Mouse (Mus musculus) CH12.LX (cell line): ENCODE data around the gene Col15a1. TPM values are rescaled to one million over a fixed set of nuclear protein-coding genes. Genes with fewer than 3 reads are reported as not detected.

Experiments
- DNase-seq: peaks from one replicate; pipeline ENCODE4 v3.0.0-alpha.2; 2013; ENCODE audit errors: extremely low read depth
- H3K27ac ChIP-seq: 2 replicates; pipeline ENCODE4 v1.5.1; 2012; ENCODE audit warnings: low read depth, mild to moderate bottlenecking, control low read depth, moderate library complexity; ENCODE audit not compliant: insufficient read depth
- H3K27me3 ChIP-seq: replicated peaks from 2 replicates; pipeline ENCODE3; 2012; ENCODE audit warnings: inconsistent platforms
- H3K36me3 ChIP-seq, 2 experiments: replicated peaks in 1 of 2; 2 replicates each; pipeline versions ENCODE3 to v1.6.1; 2012; ENCODE audit warnings: inconsistent platforms in 1 of 2, low read length in 1 of 2, mild to moderate bottlenecking in 1 of 2, mixed read lengths in 1 of 2, moderate library complexity in 1 of 2; ENCODE audit not compliant: control insufficient read depth in 1 of 2, insufficient read depth in 1 of 2
- H3K4me1 ChIP-seq, 2 experiments: 2 replicates each; pipeline ENCODE4 v1.6.1; 2012; ENCODE audit warnings: inconsistent platforms in 1 of 2, moderate library complexity in 1 of 2; ENCODE audit not compliant: insufficient read depth in 2 of 2, control insufficient read depth in 1 of 2
- H3K4me2 ChIP-seq: 2 replicates; pipeline ENCODE4 v1.6.1; 2012; ENCODE audit warnings: low read depth, mild to moderate bottlenecking, control low read depth; ENCODE audit not compliant: poor library complexity, insufficient read depth, severe bottlenecking
- H3K4me3 ChIP-seq, 3 experiments: fragments of 150-350 bp in 1 of 3; sonication (generic) in 1 of 3; replicated peaks in 1 of 3; 2 replicates each; pipeline versions ENCODE3 to v1.5.1; 2011 to 2012; ENCODE audit warnings: low read depth in 2 of 3, low read length in 2 of 3, mild to moderate bottlenecking in 2 of 3, moderate library complexity in 2 of 3, control low read depth in 1 of 3, improper control_type of control experiment in 1 of 3, inconsistent platforms in 1 of 3, mixed read lengths in 1 of 3; ENCODE audit not compliant: poor library complexity in 1 of 3
- H3K79me2 ChIP-seq: replicated peaks from 2 replicates; pipeline ENCODE4 v1.6.1; 2012; ENCODE audit warnings: mild to moderate bottlenecking, moderate library complexity; ENCODE audit not compliant: control insufficient read depth, poor library complexity, insufficient read depth, severe bottlenecking; ENCODE audit errors: extremely low read depth
- H3K9ac ChIP-seq: 2 replicates; pipeline ENCODE4 v1.6.1; 2012; ENCODE audit warnings: low read depth, mild to moderate bottlenecking, control low read depth, moderate library complexity; ENCODE audit not compliant: insufficient read depth
- H3K9me3 ChIP-seq: replicated peaks from 2 replicates; pipeline ENCODE3; 2012; ENCODE audit warnings: low read length, inconsistent platforms, mixed read lengths
- BHLHE40 ChIP-seq: IDR thresholded peaks from 2 replicates; pipeline ENCODE4 v1.6.1; 2011; ENCODE audit warnings: mild to moderate bottlenecking, low read depth, low read length, improper control_type of control experiment
- CHD1 ChIP-seq: IDR thresholded peaks from 2 replicates; pipeline ENCODE4 v1.6.1; 2012; ENCODE audit warnings: low read depth, low read length, improper control_type of control experiment, inconsistent platforms
- CTCF ChIP-seq, 2 experiments: IDR thresholded peaks in 1 of 2; conservative IDR thresholded peaks in 1 of 2; 2 replicates each; pipeline ENCODE4 v1.5.1; 2011 to 2012; ENCODE audit warnings: low read depth in 2 of 2, low read length in 2 of 2, improper control_type of control experiment in 1 of 2, inconsistent platforms in 1 of 2, mild to moderate bottlenecking in 1 of 2, moderate library complexity in 1 of 2
- EP300 ChIP-seq: IDR thresholded peaks from 2 replicates; pipeline ENCODE4 v1.6.1; 2011; ENCODE audit warnings: low read length, improper control_type of control experiment
- HCFC1 ChIP-seq: IDR thresholded peaks from 2 replicates; pipeline ENCODE4 v1.6.1; 2012; ENCODE audit warnings: low read depth, mild to moderate bottlenecking, inconsistent platforms, low read length, improper control_type of control experiment
- MAFK ChIP-seq: IDR thresholded peaks from 2 replicates; pipeline ENCODE4 v1.6.1; 2011; ENCODE audit warnings: low read length, improper control_type of control experiment; ENCODE audit not compliant: insufficient replicate concordance
- MAZ ChIP-seq: IDR thresholded peaks from 2 replicates; pipeline ENCODE4 v1.6.1; 2012; ENCODE audit warnings: low read depth, mild to moderate bottlenecking, inconsistent platforms, low read length, improper control_type of control experiment, moderate library complexity
- MYC ChIP-seq: IDR thresholded peaks from 2 replicates; pipeline ENCODE4 v1.6.1; 2011; ENCODE audit warnings: low read depth, mild to moderate bottlenecking, improper control_type of control experiment, low read length
- NELFE ChIP-seq: IDR thresholded peaks from 2 replicates; pipeline ENCODE4 v1.6.1; 2011; ENCODE audit warnings: low read depth, low read length, improper control_type of control experiment
- NRF1 ChIP-seq: IDR thresholded peaks from 2 replicates; pipeline ENCODE4 v1.6.1; 2014; ENCODE audit warnings: low read depth, mild to moderate bottlenecking, inconsistent platforms, low read length, improper control_type of control experiment, moderate library complexity
- POLR2AphosphoS2 ChIP-seq: IDR thresholded peaks from 2 replicates; pipeline ENCODE4 v1.6.1; 2011; ENCODE audit warnings: low read depth, low read length, improper control_type of control experiment
- RAD21 ChIP-seq: IDR thresholded peaks from 2 replicates; pipeline ENCODE4 v1.6.1; 2011; ENCODE audit warnings: low read depth, mild to moderate bottlenecking, low read length, improper control_type of control experiment, moderate library complexity
- SIN3A ChIP-seq: IDR thresholded peaks from 2 replicates; pipeline ENCODE4 v1.6.1; 2012; ENCODE audit warnings: low read length, improper control_type of control experiment, inconsistent platforms
- SMC3 ChIP-seq: IDR thresholded peaks from 2 replicates; pipeline ENCODE4 v1.6.1; 2011; ENCODE audit warnings: low read depth, low read length, improper control_type of control experiment
- TCF12 ChIP-seq: IDR thresholded peaks from 2 replicates; pipeline ENCODE4 v1.6.1; 2014; ENCODE audit warnings: low read depth, mild to moderate bottlenecking, inconsistent platforms, low read length, improper control_type of control experiment
- USF2 ChIP-seq: conservative IDR thresholded peaks from 2 replicates; pipeline ENCODE4 v1.6.1; 2011; ENCODE audit warnings: low read depth, low read length, improper control_type of control experiment
- ZKSCAN1 ChIP-seq: IDR thresholded peaks from 2 replicates; pipeline ENCODE4 v1.6.1; 2012; ENCODE audit warnings: low read depth, inconsistent platforms, low read length, improper control_type of control experiment, borderline replicate concordance
- dilution Hi-C: fragments of 300-500 bp; cut with MboI; formaldehyde crosslinking; loops from 2 replicates; pipeline ENCODE4 v1.14.3; 2020; ENCODE audit warnings: low sequenced_read_pairs; ENCODE audit not compliant: extremely low pct_unique_long_range_greater_than_20kb, extremely low pct_ligation_motif_present
- in situ Hi-C: fragments of 300-500 bp; cut with MboI; formaldehyde crosslinking; loops from 3 replicates; pipeline ENCODE4 v1.14.3; 2019; ENCODE audit warnings: low sequenced_read_pairs, low pct_ligation_motif_present, low pct_unique_long_range_greater_than_20kb, mixed read lengths
- polyA plus RNA-seq: library from polyadenylated mRNA; unstranded; fragments of >175 nt; gene quantifications from 2 replicates; pipeline ENCODE4 v1.2.1, GENCODE M21; 2012; ENCODE audit warnings: low read depth; ENCODE audit not compliant: insufficient read length
- total RNA-seq, 2 experiments: library from RNA; depleted of rRNA; stranded (reverse); fragments of 300-350 nt in 1 of 2; fragments of >200 nt in 1 of 2; gene quantifications; 2 replicates each; pipeline ENCODE4 v1.2.3; 2012 to 2014

Gene Col15a1
- total and polyA plus RNA-seq, 3 experiments = 0.08 to 2.2 (median 0.68) TPM

DNA sequence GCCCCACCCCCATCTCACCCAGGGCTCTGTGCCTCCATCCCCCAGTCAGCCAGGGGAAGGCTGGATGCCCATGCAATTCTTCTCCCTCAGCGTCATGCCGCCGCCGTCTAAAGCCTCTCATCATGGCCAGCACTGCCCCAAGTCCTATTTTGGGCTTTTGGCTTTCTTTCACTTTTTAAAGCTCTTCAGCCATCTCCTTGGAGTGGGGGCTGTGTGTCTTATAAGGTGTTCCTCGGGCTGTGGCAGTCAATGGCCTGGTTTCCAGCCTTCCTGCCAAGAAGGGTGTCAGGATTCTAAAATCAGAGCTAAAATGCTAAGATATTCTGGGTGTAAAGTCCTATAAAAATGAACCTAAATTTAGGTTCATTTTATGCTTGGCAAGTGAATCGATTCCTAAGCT is 39.6 kb downstream of the Col15a1 start:
- H3K4me1 ChIP-seq = peaks cover 16 to 59% of the 10 kb centered on the region in 2 experiments; a peak in 3 of 4 replicates
- H3K79me2 ChIP-seq = no peaks in the 10 kb centered on the region
- H3K4me2 ChIP-seq = no peak overlapping the region
- H3K9ac ChIP-seq = no peak overlapping the region
- H3K9me3 ChIP-seq = peaks cover 6% of the 10 kb centered on the region
- DNase-seq = no peak
- H3K27ac ChIP-seq = no peak overlapping the region
- H3K4me3 ChIP-seq = no peak overlapping the region
- no peak for TF ChIP-seq EP300
- no peak for TF ChIP-seq MAZ
- TF ChIP-seq CTCF (conservative IDR thresholded peaks at IDR 0.05 in 1 of 2, IDR thresholded peaks at IDR 0.05 in 1 of 2; ENCODE audit: low read depth in 2 of 2, low read length in 2 of 2) = no peak
- no peak for TF ChIP-seq TCF12
- TF ChIP-seq NELFE = no peak
- no peak for TF ChIP-seq USF2
- TF ChIP-seq SIN3A = no peak
- TF ChIP-seq NRF1 = no peak
- TF ChIP-seq MAFK = no peak
- TF ChIP-seq HCFC1 = no peak
- TF ChIP-seq SMC3 = no peak
- no peak for TF ChIP-seq ZKSCAN1
- TF ChIP-seq POLR2AphosphoS2 = no peak
- no peak for TF ChIP-seq CHD1
- TF ChIP-seq MYC = no peak
- TF ChIP-seq RAD21 = no peak
- TF ChIP-seq BHLHE40 = no peak
- dilution Hi-C loops (no loop called here), in situ Hi-C loops (no loop called here)
- H3K27me3 ChIP-seq = no peaks in the 10 kb centered on the region
- H3K36me3 ChIP-seq = no peaks in the 10 kb centered on the region

- no peaks in the 10 kb centered on the region for H3K79me2 ChIP-seq
- dilution Hi-C loops = no loop called here
- H3K27ac ChIP-seq = no peak overlapping the region
- TF ChIP-seq CTCF (conservative IDR thresholded peaks at IDR 0.05 in 1 of 2, IDR thresholded peaks at IDR 0.05 in 1 of 2; ENCODE audit: low read depth in 2 of 2, low read length in 2 of 2) (no peak), SMC3 (no peak)
- TF ChIP-seq, all 38 proteins: peak for 0
- Histone ChIP-seq H3K27me3 (no peaks in the 10 kb centered on the region), H3K4me1 (peaks cover 16 to 58% of the 10 kb centered on the region in 2 experiments; a peak in 3 of 4 replicates), H3K36me3 (no peaks in the 10 kb centered on the region), H3K4me3 (no peak overlapping the region), H3K9ac (no peak overlapping the region), H3K9me3 (peaks cover 16% of the 10 kb centered on the region), H3K4me2 (no peak overlapping the region)
- in situ Hi-C loops = no loop called here
- no peak for DNase-seq
Measured at GRCm38 (mm10) chr4:47249193-47249592, 41.2 kb downstream of the Col15a1 start.
